Mouse (Mus musculus) midbrain, embryonic 11.5 days (tissue): ENCODE data around the gene Rpain. TPM values are rescaled to one million over a fixed set of nuclear protein-coding genes. Genes with fewer than 3 reads are reported as not detected.

Experiments
- ATAC-seq: fragments of 200-750 bp; cut with Nextera tagmentation; 2 replicates; pipeline ENCODE4 v1.8.0; 2017; ENCODE audit warnings: moderate TSS enrichment, moderate library complexity; ENCODE audit not compliant: low FRiP score
- DNase-seq: peaks from one replicate; pipeline ENCODE4 v3.0.0; 2015; ENCODE audit warnings: low spot score; ENCODE audit errors: missing footprints
- H3K27ac ChIP-seq: fragments of 300-500 bp; sonication (generic); 2 replicates; pipeline ENCODE4 v1.5.1; 2014; ENCODE audit warnings: low read depth, low read length
- H3K27me3 ChIP-seq: fragments of 300-500 bp; sonication (generic); 2 replicates; pipeline ENCODE4 v1.6.1; 2014; ENCODE audit warnings: mild to moderate bottlenecking, low read length, moderate library complexity, mixed read lengths; ENCODE audit not compliant: control insufficient read depth, insufficient read depth
- H3K36me3 ChIP-seq: fragments of 300-500 bp; sonication (generic); 2 replicates; pipeline ENCODE4 v1.6.1; 2014; ENCODE audit warnings: mild to moderate bottlenecking, low read length, moderate library complexity, mixed read lengths; ENCODE audit not compliant: control insufficient read depth, insufficient read depth
- H3K4me1 ChIP-seq: fragments of 300-500 bp; sonication (generic); 2 replicates; pipeline ENCODE4 v1.6.1; 2014; ENCODE audit warnings: low read length; ENCODE audit not compliant: control insufficient read depth, insufficient read depth
- H3K4me2 ChIP-seq: fragments of 300-500 bp; sonication (generic); 2 replicates; pipeline ENCODE4 v1.6.1; 2014; ENCODE audit warnings: mild to moderate bottlenecking, moderate library complexity
- H3K4me3 ChIP-seq: fragments of 300-500 bp; sonication (generic); 2 replicates; pipeline ENCODE4 v1.5.1; 2014; ENCODE audit warnings: low read depth, low read length
- H3K9ac ChIP-seq: fragments of 300-500 bp; sonication (generic); 2 replicates; pipeline ENCODE4 v1.6.1; 2014; ENCODE audit warnings: low read length
- H3K9me3 ChIP-seq: fragments of 300-500 bp; sonication (generic); 2 replicates; pipeline ENCODE4 v1.6.1; 2016; ENCODE audit warnings: low read length; ENCODE audit not compliant: control insufficient read depth
- WGBS: fragments of 180-500 bp; shearing (Covaris S2); extraction: QIAGEN DNeasy Blood & Tissue Kit; methylation state at CpG from one replicate; pipeline ENCODE4 v1.1.7; 2014; 5-methylcytosine and 5-hydroxymethylcytosine counted together
- polyA plus RNA-seq: library from polyadenylated mRNA; unstranded; fragments of >200 nt; fragmentation: Nextera tagmentation; extraction: Ambion mirVana; gene quantifications from 2 replicates; pipeline ENCODE4 v1.2.1, GENCODE M21; 2014

The Rpain gene
- polyA plus RNA-seq, 1 experiment from 2014 or later = 81.7 TPM

- no peak for DNase-seq
- H3K27ac ChIP-seq = no peak overlapping the region
- WGBS = 77% methylated on average over 4 of the region's 4 CpGs
- H3K9ac ChIP-seq = no peak overlapping the region
- H3K36me3 ChIP-seq = peaks cover 17% of the 10 kb centered on the region
- peaks cover 12% of the 10 kb centered on the region for H3K4me1 ChIP-seq
- H3K4me2 ChIP-seq = no peak overlapping the region
- no peak for ATAC-seq
- H3K27me3 ChIP-seq = no peaks in the 10 kb centered on the region
- no peaks in the 10 kb centered on the region for H3K9me3 ChIP-seq
- H3K4me3 ChIP-seq = no peak overlapping the region
These were observed 5.6 kb upstream of the Rpain start for GRCm38 (mm10) chr11:70964222-70964907.

GRCm38 (mm10) chr11:70969271-70969794 lies 680 bp upstream of the Rpain start:
- H3K36me3 ChIP-seq = peaks cover 16% of the 10 kb centered on the region

GRCm38 (mm10) chr11:70970560-70971540 lies 837 bp downstream of the Rpain start:
- H3K27me3 ChIP-seq = no peaks in the 10 kb centered on the region
- H3K4me1 ChIP-seq = peaks cover 12% of the 10 kb centered on the region
- peak overlapping the region; percentile 90 for H3K4me3 ChIP-seq
- 0 out of 2 replicates have a peak, but pooled peaks cover 6% of the 10 kb centered on the region for H3K36me3 ChIP-seq
- H3K27ac ChIP-seq = peak overlapping the region; percentile 80; the same call in 1 of the 2 replicates
- ATAC-seq (no peak; the same call in 1 of the 2 replicates), DNase-seq (no peak)
- WGBS = 18% methylated on average over 24 of the region's 24 CpGs
- H3K4me2 ChIP-seq = peak overlapping the region; percentile 90
- peak overlapping the region; percentile 71 for H3K9ac ChIP-seq
- no peaks in the 10 kb centered on the region for H3K9me3 ChIP-seq

More at GRCm38 (mm10) chr11:70969271-70969794, 680 bp upstream of the Rpain start:
- H3K27ac ChIP-seq = peak overlapping the region; percentile 58
- H3K27me3 ChIP-seq = no peaks in the 10 kb centered on the region
- peaks cover 12% of the 10 kb centered on the region for H3K4me1 ChIP-seq
- H3K4me3 ChIP-seq = peak overlapping the region; percentile 90
- ATAC-seq (peak; percentile 20), DNase-seq (peak; percentile 92)
- no peaks in the 10 kb centered on the region for H3K9me3 ChIP-seq
- H3K4me2 ChIP-seq = peak overlapping the region; percentile 76
- whole genome bisulfite sequencing = 1% methylated on average over 25 of the region's 25 CpGs
- H3K9ac ChIP-seq = peak overlapping the region; percentile 88

- Histone ChIP-seq H3K4me3 (no peak overlapping the region), H3K9me3 (no peaks in the 10 kb centered on the region), H3K27ac (no peak overlapping the region), H3K4me2 (no peak overlapping the region), H3K4me1 (peaks cover 10% of the 10 kb centered on the region), H3K9ac (no peak overlapping the region), H3K27me3 (no peaks in the 10 kb centered on the region), H3K36me3 (peaks cover 13% of the 10 kb centered on the region)
- ATAC-seq (no peak), DNase-seq (no peak)
- 65% methylated on average over 1 of the region's 1 CpGs for WGBS
These were observed 2.6 kb downstream of the Rpain start for GRCm38 (mm10) chr11:70972586-70972985.

- no peak for DNase-seq
- H3K36me3 ChIP-seq = peaks cover 25% of the 10 kb centered on the region
- no peaks in the 10 kb centered on the region for H3K4me1 ChIP-seq
- no peak overlapping the region for H3K27ac ChIP-seq
- H3K4me3 ChIP-seq = no peak overlapping the region
- no peak overlapping the region for H3K9ac ChIP-seq
- no peak overlapping the region for H3K4me2 ChIP-seq
- no peaks in the 10 kb centered on the region for H3K27me3 ChIP-seq
- WGBS = 84% methylated on average over 4 of the region's 4 CpGs
- no peaks in the 10 kb centered on the region for H3K9me3 ChIP-seq
- ATAC-seq = no peak
These were observed 3.9 kb downstream of the Rpain start for GRCm38 (mm10) chr11:70973947-70974346.

- ATAC-seq = no peak
- H3K4me3 ChIP-seq = no peak overlapping the region
- peaks cover 25% of the 10 kb centered on the region for H3K36me3 ChIP-seq
- no peaks in the 10 kb centered on the region for H3K4me1 ChIP-seq
- H3K9me3 ChIP-seq = no peaks in the 10 kb centered on the region
- DNase-seq = no peak
- no peak overlapping the region for H3K4me2 ChIP-seq
- H3K27me3 ChIP-seq = no peaks in the 10 kb centered on the region
- no peak overlapping the region for H3K27ac ChIP-seq
- no peak overlapping the region for H3K9ac ChIP-seq
- 74% methylated on average over 2 of the region's 2 CpGs for WGBS
These were observed 5.2 kb downstream of the Rpain start for GRCm38 (mm10) chr11:70975193-70975592.

- Histone ChIP-seq H3K9ac (no peak overlapping the region), H3K36me3 (peaks cover 32% of the 10 kb centered on the region), H3K9me3 (no peaks in the 10 kb centered on the region), H3K4me3 (no peak overlapping the region), H3K27ac (no peak overlapping the region), H3K4me1 (peaks cover 8% of the 10 kb centered on the region), H3K4me2 (no peak overlapping the region), H3K27me3 (no peaks in the 10 kb centered on the region)
- 88% methylated on average over 6 of the region's 6 CpGs for WGBS
- DNase-seq (no peak), ATAC-seq (no peak)
These were observed 7.3 kb downstream of the Rpain start for GRCm38 (mm10) chr11:70977293-70977692.

- ATAC-seq = no peak
- Histone ChIP-seq H3K27ac (no peak overlapping the region), H3K9me3 (no peaks in the 10 kb centered on the region), H3K36me3 (peaks cover 27% of the 10 kb centered on the region), H3K4me2 (no peak overlapping the region), H3K9ac (no peak overlapping the region), H3K4me3 (no peak overlapping the region), H3K27me3 (no peaks in the 10 kb centered on the region), H3K4me1 (peaks cover 8% of the 10 kb centered on the region)
- DNase-seq = no peak
- 90% methylated on average over 6 of the region's 6 CpGs for WGBS
These were observed 10.2 kb downstream of the Rpain start for GRCm38 (mm10) chr11:70980232-70980631.
